Mouse (Mus musculus): ENCODE data around the gene E130311K13Rik.
A peak's percentile ranks its signal among the peaks of the same experiment; 100 is the strongest.

Gene E130311K13Rik

DNA sequence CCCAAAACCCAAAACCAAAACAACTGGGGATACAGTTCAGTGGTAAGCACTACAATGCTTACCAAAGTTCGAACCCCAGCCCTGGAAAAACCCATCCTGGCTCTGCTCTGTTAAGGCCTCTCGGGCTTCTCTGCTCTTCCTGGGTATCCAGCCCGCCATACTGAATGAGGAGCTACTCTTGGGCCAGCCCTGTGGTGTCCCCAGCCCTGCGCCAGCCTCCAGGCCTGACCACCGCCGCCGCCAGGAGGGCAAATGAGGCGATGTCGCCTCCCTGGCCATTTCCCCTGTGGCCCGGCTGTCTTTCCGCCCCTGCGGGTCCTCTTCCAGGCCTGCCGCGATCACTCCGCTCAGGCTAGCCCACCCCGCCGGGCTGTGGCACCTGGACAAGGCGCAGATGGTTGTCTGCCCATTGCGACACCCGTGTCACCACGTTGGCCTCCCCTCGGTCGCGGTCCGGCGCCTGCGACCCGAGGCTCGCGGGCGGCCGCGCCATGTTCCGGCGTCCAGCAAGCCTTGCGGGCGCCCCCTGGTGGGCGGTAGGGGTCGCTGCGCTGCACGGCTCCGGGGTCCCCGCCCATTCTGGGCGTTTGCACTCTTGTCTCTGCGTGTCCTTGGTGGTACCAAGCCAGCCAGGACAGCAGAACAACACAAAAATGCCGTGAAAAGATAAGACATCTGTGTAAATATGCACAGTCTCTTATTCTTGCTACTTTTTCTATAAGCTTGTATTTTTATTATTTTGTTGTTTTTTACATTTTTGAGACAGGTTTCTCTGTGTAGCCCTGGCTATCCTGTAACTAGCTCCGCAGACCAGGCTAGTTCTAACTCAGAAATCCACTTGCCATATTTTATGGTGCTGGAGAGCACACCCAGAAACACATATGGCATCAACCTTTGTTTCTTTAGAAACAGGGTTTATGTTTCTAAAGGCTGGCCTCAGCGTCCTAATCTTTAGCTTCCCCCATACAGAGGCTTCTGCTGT is at the start of gene E130311K13Rik:
TSS of gene E130311K13Rik (minus strand) at position 595 of the 982 bp plus-strand sequence.
- DNase-seq (ENCODE audit: extremely low spot score, low spot score), result peak; percentile 92

DNA sequence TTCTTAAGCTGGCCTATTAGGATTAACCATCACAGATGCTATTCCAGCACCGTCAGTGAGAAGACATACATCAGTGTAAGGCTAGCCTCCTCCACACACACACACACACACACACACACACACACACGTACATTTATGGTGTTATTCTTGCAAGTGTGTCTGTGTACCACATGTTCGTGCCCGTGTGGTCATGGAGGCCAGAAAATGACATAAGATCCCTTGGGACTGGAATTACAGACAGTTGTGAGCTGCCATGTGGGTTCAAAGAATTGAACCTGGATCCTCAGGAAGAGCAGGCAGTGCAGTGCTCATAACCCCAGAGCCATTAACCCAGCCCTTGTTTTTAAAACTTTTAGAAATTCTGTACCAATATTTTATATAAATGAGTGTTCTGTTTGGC is 48.6 kb upstream of the E130311K13Rik start:
- DNase-seq (ENCODE audit: extremely low spot score, low spot score), result no peak

DNA sequence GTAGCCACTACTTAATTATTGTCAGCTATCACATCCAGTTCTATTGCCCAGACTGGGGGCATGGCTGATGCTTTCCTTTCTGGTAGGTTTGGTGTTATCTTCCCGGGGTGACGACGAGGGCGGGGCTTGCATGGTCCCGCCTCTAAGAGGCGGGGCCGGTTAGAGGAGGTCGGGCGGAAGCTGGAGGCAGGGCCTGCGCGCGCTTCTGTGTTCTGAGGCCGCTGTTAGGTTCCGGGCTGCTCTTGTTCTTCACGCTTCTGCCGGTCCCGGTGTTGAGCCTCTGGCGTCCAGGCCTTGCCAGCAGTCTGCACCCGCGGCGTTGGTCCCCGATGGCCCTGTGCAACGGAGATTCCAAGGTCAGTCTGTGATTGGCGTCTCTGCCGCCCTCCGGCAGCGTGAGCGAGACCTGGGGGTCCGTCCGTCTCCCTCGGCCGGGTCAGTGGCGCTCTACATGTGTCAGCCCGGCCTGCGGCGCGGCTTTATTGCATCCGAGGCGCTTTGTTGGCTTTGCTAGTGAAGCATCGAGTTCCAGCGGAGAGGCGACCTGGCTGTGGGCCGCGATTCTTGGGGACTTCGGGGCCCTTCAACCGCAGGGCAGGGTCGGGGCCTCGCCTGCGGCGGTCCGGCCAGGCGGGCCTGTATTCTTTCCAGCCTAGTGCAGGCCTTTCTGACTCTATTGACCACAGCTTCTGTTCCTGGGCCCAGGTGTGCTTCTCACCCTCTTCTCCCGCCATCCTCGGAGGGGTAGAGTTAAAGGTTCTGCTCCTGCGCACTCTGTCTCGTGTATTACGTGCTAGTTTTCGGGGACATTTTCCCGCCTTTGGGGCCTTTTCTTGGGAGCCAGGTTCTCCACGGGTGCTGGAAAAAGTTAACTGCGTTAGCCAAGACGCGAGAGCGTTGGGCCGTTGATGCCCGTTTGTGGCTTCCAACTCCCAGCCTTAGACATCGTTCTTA is 47.0 kb upstream of the E130311K13Rik start, which contains the start of gene Gmps:
TSS of gene Gmps (plus strand) at position 152 of the 954 bp plus-strand sequence.
- peak; percentile 92 for DNase-seq (ENCODE audit: extremely low spot score, low spot score)

DNA sequence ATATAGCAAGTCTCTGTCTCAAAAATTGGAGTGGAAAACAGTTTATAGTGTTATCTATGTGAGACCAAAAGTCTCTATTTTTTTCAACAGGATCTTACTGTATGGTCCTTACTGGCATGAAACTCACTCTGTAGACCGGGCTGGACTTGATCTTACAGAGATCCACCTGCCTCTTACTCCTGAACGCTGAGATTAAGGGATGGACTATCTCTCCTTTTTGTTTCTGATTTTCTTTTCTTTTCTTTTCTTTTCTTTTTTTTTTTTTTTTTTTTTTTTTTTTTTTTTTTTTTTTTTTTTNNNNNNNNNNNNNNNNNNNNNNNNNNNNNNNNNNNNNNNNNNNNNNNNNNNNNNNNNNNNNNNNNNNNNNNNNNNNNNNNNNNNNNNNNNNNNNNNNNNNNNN is 36.7 kb upstream of the E130311K13Rik start:
- DNase-seq (ENCODE audit: extremely low spot score, low spot score), result no peak

DNA sequence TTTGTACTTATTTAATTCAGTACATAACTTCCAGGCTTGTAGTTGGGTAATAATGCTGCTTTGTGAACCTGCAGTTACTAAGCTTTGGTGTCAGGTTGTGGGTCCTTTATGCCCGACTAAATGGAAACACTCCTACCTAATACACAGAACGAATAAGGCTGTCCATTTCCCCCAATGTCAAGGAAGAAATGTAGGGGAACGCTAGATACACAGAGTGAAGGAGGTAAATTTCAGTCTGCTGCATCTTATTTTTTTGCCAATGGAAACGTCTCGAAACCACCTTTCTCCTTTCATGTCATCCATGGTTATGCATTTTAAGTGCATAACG is 35.6 kb upstream of the E130311K13Rik start:
- no peak for DNase-seq (ENCODE audit: extremely low spot score, low spot score)

DNA sequence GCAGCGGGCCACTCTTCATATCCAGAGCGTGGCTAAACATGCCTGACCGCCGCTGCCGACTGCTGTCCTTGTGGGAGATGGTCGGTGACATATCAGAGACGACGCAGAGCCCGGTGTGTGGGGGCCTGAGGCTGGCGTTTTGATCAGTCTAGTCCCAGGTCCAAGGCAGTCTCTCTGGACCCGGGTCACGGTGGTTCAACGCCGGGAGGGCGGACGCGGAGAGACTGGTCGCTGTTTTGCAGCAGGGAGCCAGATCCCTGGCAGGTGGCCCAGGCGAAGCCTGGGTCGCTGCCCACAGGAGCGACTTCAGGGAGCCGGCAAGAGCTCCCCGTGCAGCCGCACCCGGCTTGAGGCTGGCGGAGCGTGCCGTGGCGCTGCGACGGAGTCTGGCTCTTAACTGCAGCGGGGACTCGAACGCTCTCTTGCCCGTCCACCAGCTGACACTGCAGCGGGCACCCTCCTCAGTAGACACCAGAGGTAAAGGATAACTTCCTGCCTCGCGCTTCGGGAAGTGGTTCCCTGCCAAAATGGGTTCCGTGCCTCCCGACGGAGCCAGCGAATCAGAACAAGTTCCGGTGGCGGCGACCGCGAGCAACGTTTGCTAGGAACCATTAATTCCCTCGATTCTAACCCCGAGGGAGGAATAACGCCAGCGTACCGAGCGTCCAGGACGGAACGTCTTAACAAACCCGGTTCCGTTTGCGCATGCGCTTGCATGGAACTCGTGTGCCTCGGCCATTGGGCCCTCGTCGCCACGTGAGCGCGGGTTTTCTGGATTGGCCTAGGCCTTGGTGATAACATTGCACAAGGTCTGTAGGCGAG is 35.0 kb upstream of the E130311K13Rik start, which contains the start of gene Slc33a1:
TSS of gene Slc33a1 (minus strand) at position 669 of the 822 bp plus-strand sequence.
- DNase-seq (ENCODE audit: extremely low spot score, low spot score), result peak; percentile 99

DNA sequence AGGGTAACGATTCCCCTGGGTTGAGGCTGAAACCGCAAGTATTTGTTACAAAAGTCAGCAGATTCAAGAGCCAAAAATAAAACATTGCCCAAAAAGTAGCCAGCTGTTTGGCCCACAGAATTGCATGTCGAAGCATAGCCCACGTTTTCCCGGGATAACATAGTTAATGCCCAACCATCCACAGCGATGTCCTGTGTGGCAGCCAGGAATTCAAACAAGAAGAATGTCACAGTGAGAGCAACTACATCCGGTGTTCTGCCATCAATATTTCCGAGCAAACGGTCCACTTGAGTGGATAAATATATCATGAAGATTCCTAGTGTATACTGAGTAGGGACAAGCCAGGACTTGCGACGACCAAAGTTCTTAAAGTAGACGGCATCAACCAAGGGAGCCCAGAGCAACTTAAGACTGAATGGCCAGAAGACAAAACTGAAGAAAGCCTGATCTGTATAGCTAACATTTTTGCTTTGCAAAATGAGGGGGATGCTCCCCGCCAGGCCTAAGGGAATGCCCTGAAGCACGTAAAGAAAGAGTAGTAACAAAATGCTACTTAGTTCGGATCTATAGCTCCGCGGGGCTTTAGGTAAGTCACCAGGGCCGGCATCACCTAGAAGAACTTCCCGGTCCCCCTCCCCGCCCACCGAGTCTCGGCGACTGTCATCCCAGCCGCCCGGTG is 34.3 kb upstream of the E130311K13Rik start:
- peak; percentile 24 for DNase-seq (ENCODE audit: extremely low spot score, low spot score)

DNA sequence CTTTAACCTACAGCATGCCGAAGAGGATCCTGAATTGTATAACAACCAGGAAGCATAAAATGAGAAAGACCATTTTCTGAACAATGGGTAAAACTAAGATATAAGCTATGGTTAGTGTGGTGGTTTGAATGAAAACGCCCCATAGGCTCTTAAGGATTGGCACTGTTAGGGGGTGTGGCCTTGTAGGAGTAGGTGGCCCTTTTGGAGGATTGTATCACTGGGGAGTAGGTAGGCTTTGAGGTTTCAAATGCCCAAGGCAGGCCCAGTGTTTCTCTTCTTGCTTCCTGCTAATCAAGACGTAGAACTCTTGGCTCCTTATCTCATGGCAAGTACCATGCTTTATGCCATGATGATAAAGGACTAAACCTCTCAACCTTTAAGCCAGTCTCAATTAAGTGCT is 20.6 kb upstream of the E130311K13Rik start:
- no peak for DNase-seq (ENCODE audit: extremely low spot score, low spot score)

DNA sequence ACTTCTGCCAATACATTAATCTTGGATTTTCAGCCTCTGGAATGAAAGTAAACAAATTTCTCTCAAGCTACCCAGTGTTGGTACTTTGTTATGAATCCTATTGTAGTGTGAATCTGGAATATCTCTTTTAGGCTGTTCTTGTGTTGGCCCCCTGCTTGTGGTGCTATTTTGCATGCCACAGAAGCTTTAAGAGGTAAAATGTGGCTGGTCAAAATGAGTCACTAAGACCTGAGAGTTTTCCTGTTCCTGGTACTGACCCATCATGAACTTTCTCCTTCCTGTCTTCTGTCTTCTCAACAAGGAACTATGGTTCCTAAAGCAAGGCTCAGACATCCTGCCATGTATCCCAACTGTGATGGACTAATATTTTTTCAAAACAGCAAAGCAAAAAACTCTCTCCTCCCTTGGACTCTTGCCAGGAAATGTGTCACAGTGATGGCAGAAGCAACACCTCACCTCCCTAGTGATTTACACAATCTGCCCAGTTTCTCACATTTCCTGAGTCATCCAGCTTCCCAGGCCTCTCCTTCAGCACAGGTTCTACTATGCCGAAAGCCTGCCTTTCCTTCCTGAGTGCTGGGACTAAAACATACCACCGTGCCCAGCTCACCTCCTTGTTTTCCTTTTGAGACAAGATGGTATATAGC is 12.1 kb upstream of the E130311K13Rik start:
- no peak for DNase-seq (ENCODE audit: extremely low spot score, low spot score)

DNA sequence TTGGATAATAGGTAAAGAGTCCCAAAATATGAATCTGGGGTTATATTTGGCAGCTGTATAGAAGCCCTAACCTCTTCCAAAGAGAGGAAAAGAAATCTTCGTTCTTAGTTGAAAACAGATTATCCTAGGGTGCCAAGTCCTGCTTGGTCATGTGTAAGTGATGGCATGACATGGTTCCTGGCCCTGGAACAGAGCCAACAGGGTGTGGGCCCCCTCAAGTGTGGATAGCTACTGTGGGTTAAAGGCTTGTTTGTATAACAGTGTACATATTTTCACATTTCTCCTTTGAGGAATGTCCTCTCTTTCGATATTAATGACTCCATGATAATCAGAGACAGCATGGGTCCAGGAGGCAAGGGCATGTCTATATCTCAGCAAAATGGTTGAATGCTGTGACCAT is 9.7 kb upstream of the E130311K13Rik start:
- DNase-seq (ENCODE audit: extremely low spot score, low spot score), result no peak

DNA sequence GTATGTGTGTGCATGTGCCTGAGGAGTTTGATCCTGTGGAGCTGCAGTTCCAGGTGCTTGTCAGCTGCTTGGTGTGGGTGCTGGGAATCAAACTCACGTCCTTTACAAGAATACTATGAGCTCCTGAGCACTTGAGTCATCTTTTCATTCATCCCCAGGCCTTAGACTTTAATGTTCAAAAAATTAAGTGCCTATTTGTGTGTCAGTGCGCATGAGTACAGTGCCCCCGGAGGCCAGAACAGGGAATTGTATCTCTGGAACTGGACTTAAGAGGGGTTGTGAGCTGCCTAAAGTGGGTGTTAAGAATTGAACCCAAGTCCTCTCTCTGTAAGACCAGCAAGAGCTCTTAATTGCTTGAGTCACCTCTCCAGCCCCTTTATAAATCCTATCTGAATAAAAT is 9.6 kb downstream of the E130311K13Rik start:
- DNase-seq (ENCODE audit: extremely low spot score, low spot score), result no peak

DNA sequence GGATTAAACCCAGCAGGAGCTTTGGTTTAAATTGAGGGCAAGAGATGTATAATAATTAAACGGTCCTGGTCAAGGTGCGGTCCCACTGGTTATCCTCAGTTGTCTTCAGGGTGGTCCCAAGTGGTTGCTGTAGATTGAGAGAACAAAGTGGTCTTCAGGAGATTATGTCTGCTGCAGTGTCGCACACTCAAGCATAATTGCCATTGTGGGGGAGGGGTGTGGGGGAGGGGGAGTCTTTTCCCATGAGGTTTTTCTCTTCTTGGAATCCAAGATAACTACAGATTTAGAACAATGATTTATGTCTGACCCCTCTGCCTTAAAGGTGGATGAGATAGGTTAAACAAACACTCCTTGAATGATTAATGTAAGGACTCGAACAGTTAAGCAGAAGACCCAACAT is 19.0 kb downstream of the E130311K13Rik start:
- no peak for DNase-seq (ENCODE audit: extremely low spot score, low spot score)

DNA sequence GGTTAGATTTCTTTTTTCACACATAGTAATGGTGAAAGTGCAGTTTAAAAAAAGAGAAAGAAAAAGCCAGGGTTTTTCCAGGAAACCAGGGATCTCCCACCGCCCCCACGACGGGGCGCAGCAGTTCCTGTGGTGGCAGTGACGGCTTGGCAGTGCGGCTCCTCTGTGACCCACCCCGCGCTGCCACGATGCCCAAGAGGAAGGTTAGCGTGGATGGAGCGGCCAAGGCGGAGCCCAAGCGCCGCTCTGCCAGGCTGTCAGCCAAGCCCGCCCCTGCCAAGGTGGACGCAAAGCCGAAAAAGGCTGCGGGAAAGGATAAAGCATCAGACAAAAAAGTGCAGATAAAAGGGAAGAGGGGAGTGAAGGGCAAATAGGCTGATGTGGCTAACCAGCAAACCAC is 24.0 kb downstream of the E130311K13Rik start:
- no peak for DNase-seq (ENCODE audit: extremely low spot score, low spot score)

DNA sequence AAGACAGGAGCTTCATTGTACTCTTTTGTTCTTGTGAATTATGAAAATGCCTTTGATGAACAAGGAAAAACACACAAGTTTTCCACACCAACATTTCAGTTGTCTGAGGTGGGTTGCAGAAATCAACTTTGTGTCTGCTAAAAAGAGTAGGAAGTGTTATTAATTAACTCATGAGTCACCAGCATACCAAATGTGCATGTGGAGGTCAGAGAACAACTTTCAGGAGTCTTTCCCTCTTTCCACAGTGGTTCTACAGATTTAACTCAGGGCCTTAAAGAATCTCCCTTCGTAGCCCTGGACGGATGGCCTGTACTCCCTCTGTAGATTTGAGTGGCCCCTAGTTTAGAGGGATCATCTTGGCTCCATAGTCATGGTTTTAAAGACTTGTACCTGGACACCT is 25.1 kb downstream of the E130311K13Rik start:
- no peak for DNase-seq (ENCODE audit: extremely low spot score, low spot score)

DNA sequence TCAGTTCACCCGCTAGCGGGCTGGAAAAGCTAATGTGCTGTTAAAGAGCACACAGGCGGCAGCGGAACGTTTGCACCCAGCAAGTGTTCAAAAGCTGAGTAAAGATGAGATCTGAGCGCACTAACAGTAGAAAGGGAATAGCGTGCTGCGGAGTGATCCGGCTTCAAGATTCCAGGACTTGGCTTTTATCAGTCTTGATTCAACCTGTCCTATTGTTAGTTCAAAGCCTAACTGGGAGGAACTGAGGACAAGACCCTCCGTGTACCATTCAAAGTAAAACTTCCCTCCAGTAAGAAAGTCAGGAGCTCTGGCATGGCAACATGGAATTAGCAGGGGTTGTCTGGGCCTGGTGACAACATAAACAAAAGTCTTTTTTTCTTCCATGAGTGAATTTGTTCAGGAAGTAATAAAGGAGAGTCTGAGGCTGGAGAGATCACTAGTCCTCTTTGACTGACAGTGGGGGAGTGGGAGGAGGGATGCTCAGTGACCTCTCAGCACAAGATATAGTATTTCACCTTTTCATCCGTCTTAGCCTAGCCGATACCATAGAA is 29.2 kb downstream of the E130311K13Rik start:
- DNase-seq (ENCODE audit: extremely low spot score, low spot score), result peak; percentile 56

DNA sequence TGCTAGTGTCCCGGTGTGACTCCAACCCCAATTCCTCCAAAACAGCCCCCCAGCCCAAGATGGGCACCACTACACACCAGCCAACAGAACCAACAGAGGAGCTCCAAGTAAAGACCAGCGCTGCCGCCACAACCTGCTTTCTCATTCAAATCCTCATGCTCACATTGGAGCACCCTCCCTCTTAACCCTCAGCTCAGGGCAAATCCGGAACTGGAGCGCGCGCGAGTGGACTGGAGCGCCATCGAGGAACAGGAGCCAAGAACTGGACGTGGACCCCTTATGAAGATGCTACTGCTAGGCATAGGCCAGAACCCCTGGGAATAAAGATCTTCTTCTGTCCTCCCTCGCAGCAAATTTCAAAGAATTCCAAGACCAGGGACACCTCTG is 30.0 kb downstream of the E130311K13Rik start, which contains the start of gene Plch1:
TSS of gene Plch1 (minus strand) at position 164 of the 387 bp plus-strand sequence.
- DNase-seq (ENCODE audit: extremely low spot score, low spot score), result peak; percentile 89

DNA sequence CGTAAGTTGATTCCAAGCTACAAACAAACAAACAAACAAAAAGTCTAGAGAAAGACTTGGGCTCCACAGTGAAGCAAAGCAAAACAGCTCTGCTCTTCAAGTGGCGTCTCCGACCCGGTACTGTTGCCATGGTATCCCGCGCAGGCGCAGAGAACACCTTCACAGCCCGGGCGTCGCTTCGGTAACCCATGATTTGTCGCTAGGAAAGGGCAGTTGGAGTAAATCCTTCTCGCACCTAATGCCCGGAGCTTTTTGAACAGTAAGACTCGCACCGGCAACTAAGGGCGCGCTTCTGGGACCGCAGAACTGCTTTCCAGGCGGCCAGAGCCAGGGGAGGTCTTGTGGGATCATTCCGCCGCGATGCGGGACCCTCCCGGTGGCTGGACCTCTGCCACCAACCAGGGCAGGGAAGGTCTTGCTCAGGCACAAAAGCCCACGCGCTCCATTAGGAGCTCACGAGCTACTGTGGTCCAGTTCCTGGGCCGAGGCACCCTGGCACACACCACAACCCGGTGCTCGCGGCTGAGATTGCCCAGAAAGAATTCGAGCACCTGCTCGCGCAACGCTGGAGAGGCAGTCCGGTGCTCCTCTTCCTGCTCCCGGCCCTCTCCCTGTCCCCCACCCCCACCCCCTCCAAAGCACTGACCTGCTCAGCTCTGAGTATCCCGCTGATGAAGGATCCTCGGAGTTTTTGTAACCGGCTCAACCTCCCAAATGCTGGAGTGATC is 30.5 kb downstream of the E130311K13Rik start:
- peak; percentile 90 for DNase-seq (ENCODE audit: extremely low spot score, low spot score)

DNA sequence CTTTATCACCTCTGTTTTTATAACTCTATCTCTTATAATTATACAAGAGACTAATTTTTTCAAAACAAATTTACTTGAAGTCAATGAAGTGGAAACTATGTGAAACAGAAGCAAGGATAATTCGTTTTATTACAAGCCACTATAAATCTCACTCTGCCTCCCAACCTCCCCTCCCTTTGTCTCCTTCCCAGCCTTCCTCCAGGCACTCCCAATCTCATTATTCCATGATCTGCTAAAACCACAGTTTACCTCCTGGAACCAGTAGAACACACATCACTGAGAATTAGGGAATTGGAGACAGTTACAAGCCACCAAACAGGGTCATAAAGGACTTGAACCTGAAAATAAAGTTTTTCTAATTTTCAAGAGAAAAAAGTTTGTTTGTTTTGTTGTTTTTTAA is 32.1 kb downstream of the E130311K13Rik start:
- DNase-seq (ENCODE audit: extremely low spot score, low spot score), result no peak

DNA sequence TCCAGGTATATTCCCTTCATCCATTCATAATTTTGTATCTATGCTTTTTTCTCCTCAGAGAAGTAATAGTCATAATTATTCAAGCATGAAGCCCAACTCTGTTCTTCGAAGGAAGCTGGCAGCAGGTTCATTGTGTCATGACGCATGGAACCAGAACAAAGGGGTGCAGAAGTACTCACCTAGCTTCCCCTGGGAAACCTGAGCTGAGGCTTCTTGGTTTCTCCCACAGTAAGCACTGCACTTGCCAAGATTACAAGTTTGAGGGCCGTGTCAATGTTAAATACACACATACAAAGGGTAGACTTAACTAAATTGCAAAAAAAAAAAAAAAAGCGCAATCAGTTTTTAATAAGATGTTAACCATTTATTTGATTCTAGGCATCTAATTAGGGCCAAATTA is 33.0 kb downstream of the E130311K13Rik start:
- DNase-seq (ENCODE audit: extremely low spot score, low spot score), result no peak
